Mouse (Mus musculus): ENCODE measurements around the gene Prkrip1. TPM values are rescaled to one million over a fixed set of nuclear protein-coding genes. Genes with fewer than 3 reads are reported as not detected.
A peak's percentile ranks its signal among the peaks of the same experiment; 100 is the strongest.
"Not testable (repeated sequence)": the region's sequence is repeated elsewhere in the genome, so short reads cannot be mapped to it uniquely, and the experiment has no call there.

The Prkrip1 gene
- total and polyA plus RNA-seq, 3 experiments: 55.1 to 84.1 TPM; not detected in 1

DNA sequence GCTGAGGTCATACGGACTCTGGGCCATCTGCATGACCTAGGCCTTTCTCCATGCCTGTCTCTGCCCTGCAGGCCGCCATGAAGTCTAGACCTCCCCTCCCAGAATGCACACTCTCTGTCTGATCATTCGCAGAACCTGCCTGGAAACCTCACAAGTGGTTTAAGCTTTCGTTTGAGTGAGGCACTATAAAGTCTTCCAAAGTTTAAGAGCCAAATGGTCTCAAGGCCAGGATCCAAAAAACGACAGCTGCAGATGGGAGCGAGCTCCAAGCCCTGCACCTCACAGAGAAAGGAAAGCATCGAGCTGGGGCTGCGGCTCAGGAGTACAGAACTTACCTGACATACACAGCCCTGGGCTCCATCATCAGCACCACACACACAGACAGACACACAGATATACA, 46.4 kb downstream of the Prkrip1 start:
- no peak overlapping the region for H3K9ac ChIP-seq (ENCODE audit: control insufficient read depth, low read depth, low read length, poor library complexity, severe bottlenecking)
- H3K27me3 ChIP-seq (ENCODE audit: control insufficient read depth in 1 of 2, insufficient read depth in 2 of 2, low read length in 2 of 2): no peaks in the 10 kb centered on the region
- peaks cover 0 to 16% of the 10 kb centered on the region in 2 experiments; a peak in 3 of 4 replicates for H3K36me3 ChIP-seq (ENCODE audit: control insufficient read depth in 1 of 2, insufficient read depth in 2 of 2, low read length in 2 of 2)
- no peak overlapping the region for H3K27ac ChIP-seq (ENCODE audit: control insufficient read depth, low read depth, low read length)
- TF ChIP-seq ELF1 (IDR thresholded peaks at IDR 0.05; ENCODE audit: low read depth, low read length) (no peak), ZMIZ1 (IDR thresholded peaks at IDR 0.05; ENCODE audit: low read depth, low read length) (no peak), MAFK (IDR thresholded peaks at IDR 0.05; ENCODE audit: borderline replicate concordance, low read depth, low read length) (no peak), E2F4 (IDR thresholded peaks at IDR 0.05; ENCODE audit: borderline replicate concordance, low read depth, low read length) (no peak), JUND (IDR thresholded peaks at IDR 0.05; ENCODE audit: low read depth, low read length) (no peak)
- no peaks in the 10 kb centered on the region for H3K79me2 ChIP-seq (ENCODE audit: control insufficient read depth, insufficient read depth, low read length, poor library complexity)
- DNase-seq (ENCODE audit: low read depth, low spot score): no peak
- peaks cover 10 to 22% of the 10 kb centered on the region in 2 experiments for H3K4me1 ChIP-seq (ENCODE audit: control insufficient read depth in 1 of 2, insufficient read depth in 2 of 2, low read length in 2 of 2)
- no peak overlapping the region for H3K4me3 ChIP-seq (ENCODE audit: control insufficient read depth in 1 of 2, insufficient read depth in 1 of 2, low read depth in 2 of 2, low read length in 2 of 2)
- no peaks in the 10 kb centered on the region for H3K9me3 ChIP-seq (replicated peaks; ENCODE audit: insufficient read depth, low read length)

- Histone ChIP-seq H3K36me3 (ENCODE audit: control insufficient read depth in 1 of 2, insufficient read depth in 2 of 2, low read length in 2 of 2) (peaks cover 0 to 22% of the 10 kb centered on the region in 2 experiments; a peak in 3 of 4 replicates), H3K27ac (ENCODE audit: control insufficient read depth, low read depth, low read length) (peak overlapping the region; percentile 90), H3K4me3 (ENCODE audit: control insufficient read depth in 1 of 2, insufficient read depth in 1 of 2, low read depth in 2 of 2, low read length in 2 of 2) (peak overlapping the region in 1 of 2 experiments; percentile 26; a peak in 1 of 4 replicates), H3K9ac (ENCODE audit: control insufficient read depth, low read depth, low read length, poor library complexity, severe bottlenecking) (peak overlapping the region; percentile 53), H3K4me1 (ENCODE audit: control insufficient read depth in 1 of 2, insufficient read depth in 2 of 2, low read length in 2 of 2) (peaks cover 20 to 37% of the 10 kb centered on the region in 2 experiments)
- not testable (repeated sequence) for H3K79me2 ChIP-seq (ENCODE audit: control insufficient read depth, insufficient read depth, low read length, poor library complexity); H3K27me3 ChIP-seq (ENCODE audit: control insufficient read depth in 1 of 2, insufficient read depth in 2 of 2, low read length in 2 of 2); H3K9me3 ChIP-seq (replicated peaks; ENCODE audit: insufficient read depth, low read length)
- peak; percentile 84 for DNase-seq (ENCODE audit: low read depth, low spot score)
- TF ChIP-seq GATA1 (IDR thresholded peaks at IDR 0.05; ENCODE audit: low read depth, low read length) (0 out of 2 replicates have a peak, but pooled peaks have one; percentile 12), TCF12 (IDR thresholded peaks at IDR 0.05; ENCODE audit: low read depth, low read length) (peak; percentile 72), ETS1 (IDR thresholded peaks at IDR 0.05; ENCODE audit: low read depth, low read length) (peak; percentile 65; the same call in 1 of the 2 replicates), TAL1 (IDR thresholded peaks at IDR 0.05; ENCODE audit: low read length) (peak; percentile 81), POLR2A (IDR thresholded peaks at IDR 0.05; ENCODE audit: control insufficient read depth in 1 of 2, insufficient read depth in 1 of 2, low read depth in 1 of 2, low read length in 2 of 2, poor library complexity in 1 of 2) (peak in 1 of 2 experiments; percentile 44; a peak in 1 of 4 replicates), EP300 (IDR thresholded peaks at IDR 0.05; ENCODE audit: low read depth in 1 of 2, low read length in 2 of 2) (peak; percentile 27 to 64; a peak in 3 of 4 replicates)
These were observed 49.6 kb downstream of the Prkrip1 start for GRCm38 (mm10) chr5:136149134-136149576.

GRCm38 (mm10) chr5:136147704-136148103, 51.1 kb downstream of the Prkrip1 start:
- peaks cover 0 to 22% of the 10 kb centered on the region in 2 experiments; a peak in 3 of 4 replicates for H3K36me3 ChIP-seq (ENCODE audit: control insufficient read depth in 1 of 2, insufficient read depth in 2 of 2, low read length in 2 of 2)
- no peak overlapping the region for H3K27ac ChIP-seq (ENCODE audit: control insufficient read depth, low read depth, low read length)
- TF ChIP-seq EP300 (IDR thresholded peaks at IDR 0.05; ENCODE audit: low read depth in 1 of 2, low read length in 2 of 2): no peak
- TF ChIP-seq POLR2A (IDR thresholded peaks at IDR 0.05; ENCODE audit: control insufficient read depth in 1 of 2, insufficient read depth in 1 of 2, low read depth in 1 of 2, low read length in 2 of 2, poor library complexity in 1 of 2): 0 out of 4 replicates have a peak, but pooled peaks of 1 of the 2 experiments have one; percentile 13
- H3K4me1 ChIP-seq (ENCODE audit: control insufficient read depth in 1 of 2, insufficient read depth in 2 of 2, low read length in 2 of 2): peaks cover 20 to 40% of the 10 kb centered on the region in 2 experiments
- H3K4me3 ChIP-seq (ENCODE audit: control insufficient read depth in 1 of 2, insufficient read depth in 1 of 2, low read depth in 2 of 2, low read length in 2 of 2): no peak overlapping the region
- no peak for DNase-seq (ENCODE audit: low read depth, low spot score)
- no peaks in the 10 kb centered on the region for H3K27me3 ChIP-seq (ENCODE audit: control insufficient read depth in 1 of 2, insufficient read depth in 2 of 2, low read length in 2 of 2)
- H3K9ac ChIP-seq (ENCODE audit: control insufficient read depth, low read depth, low read length, poor library complexity, severe bottlenecking): no peak overlapping the region
- H3K9me3 ChIP-seq (replicated peaks; ENCODE audit: insufficient read depth, low read length): no peaks in the 10 kb centered on the region
- no peaks in the 10 kb centered on the region for H3K79me2 ChIP-seq (ENCODE audit: control insufficient read depth, insufficient read depth, low read length, poor library complexity)

Measured in MEL (cell line).